Mouse (Mus musculus) neural tube, embryonic 12.5 days (tissue): ENCODE data around the gene Rem1. TPM values are rescaled to one million over a fixed set of nuclear protein-coding genes. Genes with fewer than 3 reads are reported as not detected.

Source experiments
- ATAC-seq: fragments of 200-750 bp; cut with Nextera tagmentation; 2 replicates; pipeline ENCODE4 v1.8.0; 2017; ENCODE audit warnings: low read depth, mild to moderate bottlenecking, moderate TSS enrichment, moderate library complexity; ENCODE audit not compliant: low FRiP score
- H3K27ac ChIP-seq: fragments of 300-500 bp; sonication (generic); 2 replicates; pipeline ENCODE4 v1.5.1; 2016
- H3K27me3 ChIP-seq: fragments of 300-500 bp; sonication (generic); replicated peaks from 2 replicates; pipeline ENCODE4 v1.6.1; 2016; ENCODE audit warnings: mild to moderate bottlenecking
- H3K36me3 ChIP-seq: fragments of 300-500 bp; sonication (generic); 2 replicates; pipeline ENCODE4 v1.6.1; 2016; ENCODE audit warnings: mild to moderate bottlenecking
- H3K4me1 ChIP-seq: fragments of 300-500 bp; sonication (generic); 2 replicates; pipeline ENCODE4 v1.6.1; 2016
- H3K4me2 ChIP-seq: fragments of 300-500 bp; sonication (generic); replicated peaks from 2 replicates; pipeline ENCODE4 v1.6.1; 2016; ENCODE audit warnings: mild to moderate bottlenecking
- H3K4me3 ChIP-seq: fragments of 300-500 bp; sonication (generic); 2 replicates; pipeline ENCODE4 v1.5.1; 2016
- H3K9ac ChIP-seq: fragments of 300-500 bp; sonication (generic); 2 replicates; pipeline ENCODE4 v1.6.1; 2016; ENCODE audit warnings: mild to moderate bottlenecking
- H3K9me3 ChIP-seq: fragments of 300-500 bp; sonication (generic); 2 replicates; pipeline ENCODE4 v1.6.1; 2016; ENCODE audit warnings: mild to moderate bottlenecking
- WGBS: fragments of 180-500 bp; shearing (Covaris S2); methylation state at CpG from one replicate; pipeline ENCODE4 v1.1.7; 2016; 5-methylcytosine and 5-hydroxymethylcytosine counted together
- polyA plus RNA-seq: library from polyadenylated mRNA; unstranded; fragments of >200 nt; fragmentation: Nextera tagmentation; extraction: Ambion mirVana; gene quantifications from 2 replicates; pipeline ENCODE4 v1.2.1, GENCODE M21; 2016

The Rem1 gene
- polyA plus RNA-seq, 1 experiment from 2014 or later, result 0.30 TPM

- WGBS, result under 1% methylated on average over 35 of the region's 35 CpGs
- peak; percentile 75 for ATAC-seq
- H3K36me3 ChIP-seq, result peaks cover 16% of the 10 kb centered on the region
Observed at GRCm38 (mm10) chr2:152669256-152669638, 42.5 kb downstream of the Rem1 start, which contains the start of gene H13. H13 (plus strand) TSS chr2:152669461.

GRCm38 (mm10) chr2:152669639-152670484 is 43.1 kb downstream of the Rem1 start:
- Histone ChIP-seq H3K27me3 (no peaks in the 10 kb centered on the region), H3K9me3 (no peaks in the 10 kb centered on the region), H3K27ac (peak overlapping the region; percentile 95), H3K9ac (peak overlapping the region; percentile 99), H3K4me1 (peaks cover 32% of the 10 kb centered on the region), H3K4me3 (peak overlapping the region; percentile 97), H3K36me3 (peaks cover 18% of the 10 kb centered on the region), H3K4me2 (peak overlapping the region; percentile 85)
- 1% methylated on average over 46 of the region's 46 CpGs for WGBS
- peak; percentile 81 for ATAC-seq

More at GRCm38 (mm10) chr2:152669256-152669638, 42.5 kb downstream of the Rem1 start, which contains the start of gene H13:
- H3K27me3 ChIP-seq, result no peaks in the 10 kb centered on the region
- peak within 1 kb of the TSS; percentile 97 for H3K4me3 ChIP-seq
- peak within 1 kb of the TSS; percentile 99 for H3K9ac ChIP-seq
- H3K27ac ChIP-seq, result peak within 1 kb of the TSS; percentile 95
- peak within 1 kb of the TSS; percentile 85 for H3K4me2 ChIP-seq
- H3K4me1 ChIP-seq, result peaks cover 32% of the 10 kb centered on the region
- H3K9me3 ChIP-seq, result no peaks in the 10 kb centered on the region

GRCm38 (mm10) chr2:152670983-152671641 is 44.4 kb downstream of the Rem1 start:
- peaks cover 32% of the 10 kb centered on the region for H3K4me1 ChIP-seq
- peak overlapping the region; percentile 85 for H3K4me2 ChIP-seq
- ATAC-seq, result no peak
- H3K4me3 ChIP-seq, result peak overlapping the region; percentile 97
- 0 out of 2 replicates have a peak overlapping the region, but pooled peaks have one; percentile 95 for H3K27ac ChIP-seq
- H3K36me3 ChIP-seq, result peaks cover 31% of the 10 kb centered on the region
- H3K9ac ChIP-seq, result peak overlapping the region; percentile 99
- no peaks in the 10 kb centered on the region for H3K27me3 ChIP-seq
- no peaks in the 10 kb centered on the region for H3K9me3 ChIP-seq
- WGBS, result 71% methylated on average over 9 of the region's 9 CpGs

- Histone ChIP-seq H3K9ac (peak overlapping the region; percentile 99), H3K9me3 (no peaks in the 10 kb centered on the region), H3K36me3 (peaks cover 36% of the 10 kb centered on the region), H3K4me3 (peak overlapping the region; percentile 97), H3K27ac (no peak overlapping the region), H3K27me3 (no peaks in the 10 kb centered on the region), H3K4me1 (peaks cover 32% of the 10 kb centered on the region), H3K4me2 (peak overlapping the region; percentile 85)
- ATAC-seq, result no peak
- 46% methylated on average over 5 of the region's 5 CpGs for WGBS
Observed at GRCm38 (mm10) chr2:152671642-152671999, 44.9 kb downstream of the Rem1 start.

GRCm38 (mm10) chr2:152672166-152672565 is 45.4 kb downstream of the Rem1 start:
- Histone ChIP-seq H3K4me1 (peaks cover 32% of the 10 kb centered on the region), H3K9me3 (no peaks in the 10 kb centered on the region), H3K27me3 (no peaks in the 10 kb centered on the region), H3K27ac (no peak overlapping the region), H3K4me2 (peak overlapping the region; percentile 85), H3K36me3 (peaks cover 40% of the 10 kb centered on the region), H3K9ac (peak overlapping the region; percentile 99), H3K4me3 (peak overlapping the region; percentile 97; the same call in 1 of the 2 replicates)
- WGBS, result 80% methylated on average over 12 of the region's 12 CpGs
- no peak for ATAC-seq

- Histone ChIP-seq H3K4me1 (peaks cover 32% of the 10 kb centered on the region), H3K4me2 (no peak overlapping the region), H3K9ac (no peak overlapping the region), H3K36me3 (peaks cover 57% of the 10 kb centered on the region), H3K9me3 (no peaks in the 10 kb centered on the region), H3K4me3 (no peak overlapping the region), H3K27ac (no peak overlapping the region), H3K27me3 (no peaks in the 10 kb centered on the region)
- no peak for ATAC-seq
- WGBS, result 84% methylated on average over 11 of the region's 11 CpGs
Observed at GRCm38 (mm10) chr2:152674148-152674547, 47.4 kb downstream of the Rem1 start.

GRCm38 (mm10) chr2:152675252-152675791 is 48.6 kb downstream of the Rem1 start:
- ATAC-seq, result no peak
- Histone ChIP-seq H3K4me2 (no peak overlapping the region), H3K9me3 (no peaks in the 10 kb centered on the region), H3K27me3 (no peaks in the 10 kb centered on the region), H3K9ac (0 out of 2 replicates have a peak overlapping the region, but pooled peaks have one; percentile 3), H3K27ac (no peak overlapping the region), H3K4me1 (peaks cover 32% of the 10 kb centered on the region), H3K4me3 (no peak overlapping the region), H3K36me3 (peaks cover 69% of the 10 kb centered on the region)
- WGBS, result 76% methylated on average over 13 of the region's 13 CpGs

GRCm38 (mm10) chr2:152678302-152678701 is 51.6 kb downstream of the Rem1 start:
- Histone ChIP-seq H3K9ac (no peak overlapping the region), H3K9me3 (no peaks in the 10 kb centered on the region), H3K36me3 (peaks cover 82% of the 10 kb centered on the region), H3K27ac (no peak overlapping the region), H3K27me3 (no peaks in the 10 kb centered on the region), H3K4me2 (no peak overlapping the region), H3K4me3 (no peak overlapping the region), H3K4me1 (peaks cover 4% of the 10 kb centered on the region; the same call in 1 of the 2 replicates)
- ATAC-seq, result no peak
- WGBS, result 66% methylated on average over 3 of the region's 3 CpGs

- no peak overlapping the region for H3K9ac ChIP-seq
- H3K27ac ChIP-seq, result no peak overlapping the region
- H3K4me1 ChIP-seq, result 0 out of 2 replicates have a peak, but pooled peaks cover 3% of the 10 kb centered on the region
- H3K4me3 ChIP-seq, result no peak overlapping the region
- H3K36me3 ChIP-seq, result peaks cover 89% of the 10 kb centered on the region
- H3K4me2 ChIP-seq, result no peak overlapping the region
- no peaks in the 10 kb centered on the region for H3K9me3 ChIP-seq
- 93% methylated on average over 5 of the region's 5 CpGs for WGBS
- H3K27me3 ChIP-seq, result no peaks in the 10 kb centered on the region
- no peak for ATAC-seq
Observed at GRCm38 (mm10) chr2:152678925-152679324, 52.2 kb downstream of the Rem1 start.

- Histone ChIP-seq H3K9ac (no peak overlapping the region), H3K4me3 (no peak overlapping the region), H3K9me3 (no peaks in the 10 kb centered on the region), H3K4me2 (no peak overlapping the region), H3K36me3 (peaks cover 96% of the 10 kb centered on the region), H3K4me1 (no peaks in the 10 kb centered on the region), H3K27ac (no peak overlapping the region), H3K27me3 (no peaks in the 10 kb centered on the region)
- 89% methylated on average over 8 of the region's 8 CpGs for WGBS
- no peak for ATAC-seq
Observed at GRCm38 (mm10) chr2:152679701-152680355, 53.1 kb downstream of the Rem1 start.

GRCm38 (mm10) chr2:152683086-152683485 is 56.3 kb downstream of the Rem1 start:
- H3K36me3 ChIP-seq, result peaks cover 97% of the 10 kb centered on the region
- no peak overlapping the region for H3K4me2 ChIP-seq
- no peak overlapping the region for H3K27ac ChIP-seq
- H3K27me3 ChIP-seq, result no peaks in the 10 kb centered on the region
- peaks cover 4% of the 10 kb centered on the region; the same call in 1 of the 2 replicates for H3K4me1 ChIP-seq
- WGBS, result 94% methylated on average over 5 of the region's 5 CpGs
- H3K4me3 ChIP-seq, result no peak overlapping the region
- no peaks in the 10 kb centered on the region for H3K9me3 ChIP-seq
- H3K9ac ChIP-seq, result no peak overlapping the region
- no peak for ATAC-seq
